Mouse (Mus musculus) heart, postnatal 36 days (tissue): ENCODE data around the gene Ackr3. TPM values are rescaled to one million over a fixed set of nuclear protein-coding genes. Genes with fewer than 3 reads are reported as not detected.

ENCODE experiments used
- DNase-seq, 2 experiments: peaks; one replicate each; pipeline ENCODE4 v3.0.0; 2021 to 2022
- intact Hi-C: fragments of 180-260 bp; cut with DNase I; formaldehyde crosslinking; loops from one replicate; pipeline ENCODE4 v1.15.1; 2025
- total RNA-seq, 2 experiments: library from RNA; stranded (reverse); gene quantifications; 2 replicates each; pipeline ENCODE4 v1.2.3; 2021

The Ackr3 gene
- total RNA-seq, 2 experiments from 2014 or later: 56.4 to 92.5 TPM

- intact Hi-C loops: loop anchor here (1.0 kb wide), 1 partner anchor 186 kb away; no protein-coding TSS in a partner anchor
- DNase-seq: no peak
Measured at GRCm38 (mm10) chr1:90246800-90247199, 43.0 kb downstream of the Ackr3 start.

GRCm38 (mm10) chr1:90247234-90247633 is 43.5 kb downstream of the Ackr3 start:
- no peak for DNase-seq
- intact Hi-C loops: loop anchor here (1.0 kb wide), 1 partner anchor 187 kb away; no protein-coding TSS in a partner anchor

- DNase-seq: no peak
- intact Hi-C loops: loop anchor here (1.0 kb wide), 1 partner anchor 188 kb away; no protein-coding TSS in a partner anchor
Measured at GRCm38 (mm10) chr1:90247756-90248541, 44.2 kb downstream of the Ackr3 start.

GRCm38 (mm10) chr1:90248966-90249735 is 45.4 kb downstream of the Ackr3 start:
- intact Hi-C loops: no loop called here
- no peak for DNase-seq

GRCm38 (mm10) chr1:90250419-90250818 is 46.6 kb downstream of the Ackr3 start:
- no peak for DNase-seq

GRCm38 (mm10) chr1:90251156-90251555 is 47.4 kb downstream of the Ackr3 start:
- intact Hi-C loops: no loop called here
- no peak for DNase-seq

More at GRCm38 (mm10) chr1:90250419-90250818, 46.6 kb downstream of the Ackr3 start:
- intact Hi-C loops: no loop called here

- intact Hi-C loops: no loop called here
- DNase-seq: no peak
Measured at GRCm38 (mm10) chr1:90253465-90253864, 49.7 kb downstream of the Ackr3 start.

- DNase-seq: no peak
- intact Hi-C loops: no loop called here
Measured at GRCm38 (mm10) chr1:90258253-90258887, 54.6 kb downstream of the Ackr3 start.

GRCm38 (mm10) chr1:90260704-90261581 is 57.2 kb downstream of the Ackr3 start:
- DNase-seq: no peak
- intact Hi-C loops: no loop called here

GRCm38 (mm10) chr1:90262380-90262779 is 58.6 kb downstream of the Ackr3 start:
- intact Hi-C loops: no loop called here

More at GRCm38 (mm10) chr1:90262380-90262779, 58.6 kb downstream of the Ackr3 start:
- DNase-seq: no peak

Other genes with a start within 250 kb of the Ackr3 start
- 10 to 100 TPM; 14.3 to 20.5 TPM for gene Asb18, start 189.3 kb upstream of the Ackr3 start, total RNA-seq
- gene Iqca, start 50.6 kb upstream of the Ackr3 start, total RNA-seq: not detected